Mouse (Mus musculus) spleen, adult 2 months (tissue): ENCODE results near the gene Lrrc1.

Experiments used
- CTCF ChIP-seq: fragments of 200-500 bp; IDR thresholded peaks from 2 replicates; pipeline ENCODE4 v1.5.1; 2011; ENCODE audit warnings: mild to moderate bottlenecking, inconsistent platforms; ENCODE audit not compliant: insufficient read depth, insufficient read length, insufficient replicate concordance; ENCODE audit errors: extremely low read depth
- POLR2A ChIP-seq: fragments of 200-500 bp; IDR thresholded peaks from 2 replicates; pipeline ENCODE4 v1.6.1; 2011; ENCODE audit warnings: low read depth, low read length, inconsistent platforms

DNA sequence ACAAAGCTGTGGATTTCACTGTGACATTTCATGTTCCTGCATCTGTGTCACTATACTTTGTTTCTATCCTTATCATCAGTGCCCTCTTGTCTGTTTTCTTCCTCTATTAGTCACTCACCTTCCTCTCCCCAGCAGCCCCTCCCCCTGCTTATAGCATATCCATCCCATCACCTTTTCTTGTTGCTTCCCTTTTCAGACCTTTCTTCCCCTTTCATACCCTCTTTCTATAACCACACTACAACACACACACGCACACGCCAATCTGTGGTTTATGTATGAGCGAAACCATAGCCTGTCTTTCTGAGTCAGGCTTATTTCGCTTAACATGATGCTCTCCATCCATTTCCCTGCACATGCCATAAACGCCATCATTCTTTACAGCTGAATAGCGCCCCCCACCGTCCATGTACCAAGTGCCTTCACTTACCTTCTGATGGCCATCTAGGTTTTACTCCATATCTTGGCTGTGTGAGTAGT, 6.4 kb upstream of the Lrrc1 start:
- no peak for TF ChIP-seq POLR2A
- no peak for TF ChIP-seq CTCF
